Mouse (Mus musculus) liver, embryonic 14.5 days (tissue): ENCODE measurements around the gene Fancm.
"Not testable (repeated sequence)": the region's sequence is repeated elsewhere in the genome, so short reads cannot be mapped to it uniquely, and the experiment has no call there.

Source experiments
- CTCF ChIP-seq: IDR thresholded peaks from 2 replicates; pipeline ENCODE4 v1.5.1; 2016; ENCODE audit warnings: antibody characterized with exemption, low read depth, control low read depth
- EP300 ChIP-seq: IDR thresholded peaks from 2 replicates; pipeline ENCODE4 v1.6.1; 2016; ENCODE audit warnings: antibody characterized with exemption, low read depth

DNA sequence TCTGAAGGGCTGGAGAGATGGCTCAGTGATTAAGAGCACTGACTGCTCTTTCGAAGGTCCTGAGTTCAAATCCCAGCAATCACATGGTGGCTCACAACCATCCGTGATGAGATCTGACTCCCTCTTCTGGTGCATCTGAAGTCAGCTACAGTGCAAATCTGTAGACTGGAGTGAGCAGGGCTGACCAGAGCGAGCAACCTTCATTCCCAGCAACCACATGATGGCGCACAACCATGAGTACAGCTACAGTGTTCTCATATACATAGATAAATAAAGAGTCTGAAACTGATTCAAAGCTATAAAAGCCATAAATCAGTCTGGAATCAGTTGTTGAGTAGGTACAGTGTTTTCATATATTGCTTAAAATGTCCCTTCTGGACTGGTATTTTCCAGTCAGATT is 60.7 kb downstream of the Fancm start:
- 0 out of 2 replicates have a peak, but pooled peaks have one; percentile 18 for TF ChIP-seq CTCF
- not testable (repeated sequence) for TF ChIP-seq EP300
